Mouse (Mus musculus): Measurements from ENCODE around the gene Asdurf. TPM values are rescaled to one million over a fixed set of nuclear protein-coding genes. Genes with fewer than 3 reads are reported as not detected.

Gene Asdurf
- polyA plus RNA-seq (2021; fragmentation: Nextera tagmentation): 1.6 TPM in 2 replicates
- long read RNA-seq, experiment 1: 0 reads
- long read RNA-seq, experiment 2, partial matches to known transcripts: 0 of 1 reads
- long read RNA-seq, experiment 2, other reads (novel, unspliced or antisense): 0 of 1 reads

DNA sequence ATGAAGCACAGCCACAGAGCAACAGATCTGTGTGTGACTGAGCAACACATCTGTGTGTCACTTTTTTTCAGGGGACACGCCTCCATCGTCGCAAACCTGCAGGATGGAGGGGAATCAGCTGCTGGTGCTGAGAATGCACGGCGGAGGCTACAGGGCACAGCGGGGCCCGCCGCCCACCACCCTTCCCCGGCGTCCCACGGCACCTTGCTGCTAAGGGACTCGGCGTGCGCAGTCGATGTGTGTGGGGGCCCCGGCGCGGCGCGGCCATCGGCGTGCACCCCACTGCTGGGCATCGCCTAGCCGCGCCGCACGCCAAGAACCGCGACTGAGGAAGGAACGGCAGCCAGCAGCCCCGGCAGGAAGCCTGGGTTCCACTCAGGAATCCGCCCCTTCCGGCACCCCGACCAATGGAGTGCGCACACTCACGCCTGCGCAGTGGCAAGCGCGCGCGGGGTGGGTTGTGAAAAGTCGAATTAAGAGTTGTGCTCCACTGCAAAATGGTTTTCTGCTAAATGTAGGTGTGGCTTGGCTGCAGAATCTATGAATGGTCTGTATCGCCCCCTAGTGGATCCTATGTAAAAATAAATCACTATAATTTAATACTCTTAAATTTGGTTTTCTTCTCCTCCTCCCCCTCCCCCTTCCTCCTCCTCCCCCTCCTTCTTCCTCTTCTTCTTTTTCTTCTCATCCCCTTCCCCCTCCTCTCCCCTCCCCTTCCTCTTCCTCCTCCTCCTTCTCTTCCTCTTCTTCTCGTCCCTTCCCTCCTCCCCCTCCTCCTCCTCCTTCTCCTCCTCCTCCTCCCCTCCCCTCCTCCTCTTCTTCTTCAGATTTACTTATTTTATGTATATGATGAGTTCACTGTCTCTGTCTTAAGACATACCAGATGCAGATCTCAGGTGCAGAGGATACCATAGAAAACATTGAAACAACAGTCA is at the start of gene Asdurf, which contains the start of the genes Gm28551 and Asnsd1:
TSS of gene Asdurf (minus strand) at position 293 of the 935 bp plus-strand sequence.
TSS of gene Gm28551 (minus strand) at position 341 of the 935 bp plus-strand sequence.
TSS of gene Asnsd1 (minus strand) at position 426 of the 935 bp plus-strand sequence.

DNA sequence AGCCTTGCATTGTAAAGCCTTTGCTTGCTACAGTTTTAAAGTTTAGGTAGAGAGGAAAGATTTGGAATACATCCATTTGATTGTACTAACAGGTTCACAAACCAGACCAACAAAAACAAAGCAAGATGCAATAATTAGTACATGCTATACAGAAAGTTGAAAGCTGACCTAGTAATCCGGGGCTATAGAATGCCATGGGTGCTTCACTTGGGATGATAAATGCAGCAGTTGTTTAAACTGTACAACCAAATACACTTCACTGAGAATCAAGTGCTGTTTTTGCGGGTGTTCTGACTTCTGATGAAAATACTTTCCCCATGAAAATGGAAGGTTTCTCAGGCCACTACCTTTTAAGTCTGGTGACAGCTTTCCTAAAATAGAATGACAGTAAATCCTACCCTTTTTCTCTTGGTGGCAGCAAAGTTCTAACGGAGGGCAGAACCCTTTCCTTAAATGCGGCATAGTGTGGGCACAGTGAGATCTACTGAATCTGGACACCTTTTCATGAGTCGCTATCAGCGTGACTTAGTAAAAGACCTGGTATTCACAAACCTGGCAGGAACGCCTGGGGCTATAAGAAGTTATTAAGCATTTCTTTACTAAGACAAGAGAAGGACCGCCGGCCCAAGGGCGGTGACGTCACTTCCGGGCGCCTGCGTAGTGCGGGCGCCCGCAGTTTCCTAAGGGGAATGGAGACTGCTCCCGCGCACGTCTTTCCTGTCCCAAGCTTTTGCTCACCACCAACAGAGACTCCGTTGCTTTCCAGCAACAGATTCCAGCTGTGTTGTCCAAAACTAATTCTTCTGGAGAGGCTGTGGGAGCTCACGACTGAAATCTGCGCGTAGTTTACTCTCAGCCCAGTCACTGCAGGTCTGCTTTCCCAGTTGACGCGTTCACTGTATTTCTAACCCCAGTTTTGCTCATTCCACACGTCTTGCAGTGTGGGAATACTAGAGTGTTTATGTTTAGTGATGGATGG is 39.1 kb downstream of the Asdurf start, which contains the start of gene Osgepl1:
TSS of gene Osgepl1 (plus strand) at position 636 of the 979 bp plus-strand sequence.

Other genes with a start within 250 kb of the Asdurf start
- gene 1700019A02Rik, start 165.0 kb downstream of the Asdurf start, polyA plus RNA-seq (2021; fragmentation: Nextera tagmentation): not detected in 2 replicates
- gene Pms1, start 55.6 kb downstream of the Asdurf start, polyA plus RNA-seq (2021; fragmentation: Nextera tagmentation): 4.6 and 6.2 TPM in 2 replicates
- gene Ormdl1, start 55.5 kb downstream of the Asdurf start, polyA plus RNA-seq (2021; fragmentation: Nextera tagmentation): 12.0 and 16.6 TPM in 2 replicates
- 0.26 and 0.80 TPM in 2 replicates for gene Gm28778, start 55.5 kb downstream of the Asdurf start, polyA plus RNA-seq (2021; fragmentation: Nextera tagmentation)
- 17.4 and 18.7 TPM in 2 replicates for gene Osgepl1, start 39.0 kb downstream of the Asdurf start, polyA plus RNA-seq (2021; fragmentation: Nextera tagmentation)
- gene Gm28551, start within 50 bp of the Asdurf start, polyA plus RNA-seq (2021; fragmentation: Nextera tagmentation): 0.39 and 0.58 TPM in 2 replicates
- gene Asnsd1, start 133 bp upstream of the Asdurf start, polyA plus RNA-seq (2021; fragmentation: Nextera tagmentation): 23.5 and 23.6 TPM in 2 replicates

Measured in left cerebral cortex, adult 6 months (tissue).